Mouse (Mus musculus): Measurements from ENCODE around the gene Clstn2. TPM values are rescaled to one million over a fixed set of nuclear protein-coding genes. Genes with fewer than 3 reads are reported as not detected.
A peak's percentile ranks its signal among the peaks of the same experiment; 100 is the strongest.

Gene Clstn2
- total RNA-seq (2021) = 1 to 10 TPM; 3.8 to 4.3 TPM
- long read RNA-seq, experiment 1 = 0 reads
- long read RNA-seq, experiment 2 = 0 reads

- DNase-seq = peak; percentile 39
Measured at GRCm38 (mm10) chr9:98032573-98033272, at the start of gene Clstn2. Clstn2 (minus strand) TSS chr9:98033181.

DNA sequence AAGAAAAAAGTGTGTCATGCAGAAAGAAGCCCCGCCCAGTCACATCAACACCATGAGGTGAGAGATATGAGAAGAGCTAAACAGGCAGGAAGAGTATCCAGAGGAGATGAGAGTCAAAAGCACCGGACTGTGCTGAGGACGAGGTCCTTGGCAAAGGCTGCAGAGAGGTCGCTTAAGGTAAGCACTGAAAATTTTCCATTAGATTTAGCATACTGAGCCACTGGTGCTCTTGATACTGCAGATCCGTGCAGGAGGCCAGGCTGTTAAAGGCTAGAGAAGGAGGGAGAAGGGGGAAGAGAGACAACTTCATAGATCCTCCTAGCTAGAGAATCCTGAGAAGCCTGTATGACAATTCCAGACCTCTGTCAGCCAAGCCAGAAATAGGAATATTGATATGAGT lies 34.8 kb upstream of the Clstn2 start:
- DNase-seq = no peak

DNA sequence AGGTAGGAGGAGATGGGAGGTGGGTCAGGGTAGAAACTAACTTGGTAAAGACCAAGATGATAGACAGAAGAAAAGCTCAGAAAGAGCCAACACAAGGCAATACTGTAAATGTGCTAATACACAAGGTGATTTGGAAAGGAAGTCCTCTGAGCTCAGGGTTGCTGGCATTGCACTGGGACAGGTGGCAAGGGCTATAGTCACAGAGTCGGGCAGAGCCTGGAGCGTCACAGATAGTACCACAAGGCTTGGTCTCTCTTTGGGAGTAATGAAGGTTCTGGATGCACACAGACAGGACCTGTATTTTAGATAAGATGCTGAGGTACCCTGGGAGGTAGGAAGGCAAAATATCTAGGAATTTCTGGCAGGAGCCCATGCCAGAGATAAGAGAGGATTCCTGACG lies 28.7 kb upstream of the Clstn2 start:
- no peak for DNase-seq

- no peak for DNase-seq
Measured at GRCm38 (mm10) chr9:98057291-98057690, 24.3 kb upstream of the Clstn2 start.

- no peak for DNase-seq
Measured at GRCm38 (mm10) chr9:98051343-98051742, 18.4 kb upstream of the Clstn2 start.

- DNase-seq = no peak
Measured at GRCm38 (mm10) chr9:98033273-98033855, 383 bp upstream of the Clstn2 start.

DNA sequence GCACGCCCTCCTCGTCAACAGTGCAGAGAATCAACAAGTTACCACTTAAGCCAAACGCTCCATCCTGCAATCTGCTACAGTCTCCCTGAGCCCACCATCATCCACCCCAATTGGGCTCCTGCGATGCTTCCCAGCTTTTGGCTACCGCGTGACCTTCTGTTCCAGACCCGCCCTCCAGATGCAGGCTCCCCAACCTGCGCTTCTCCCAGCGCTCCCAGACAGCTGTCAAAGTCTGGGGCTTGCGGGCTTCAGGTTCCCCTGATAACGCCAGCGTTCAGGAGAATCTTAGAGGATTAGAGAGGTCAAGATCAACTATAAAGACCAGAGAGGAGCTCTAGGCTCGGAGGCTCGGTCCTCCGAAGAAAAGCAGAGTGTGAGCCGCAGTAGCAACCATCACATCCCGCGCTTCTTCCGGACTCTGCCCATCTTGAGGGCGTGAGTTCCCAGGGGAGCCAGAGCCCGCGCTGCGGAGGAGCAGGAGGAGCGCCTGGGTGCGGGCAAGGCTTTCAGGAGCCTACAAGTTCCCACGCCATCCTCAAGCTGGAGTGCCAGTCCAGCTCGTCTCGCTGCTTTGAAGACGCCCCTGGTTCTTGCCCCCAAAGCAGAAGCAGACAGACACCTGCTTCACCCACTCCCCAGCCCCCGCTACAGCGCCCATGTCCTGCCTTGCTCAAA lies 946 bp downstream of the Clstn2 start:
- no peak for DNase-seq

DNA sequence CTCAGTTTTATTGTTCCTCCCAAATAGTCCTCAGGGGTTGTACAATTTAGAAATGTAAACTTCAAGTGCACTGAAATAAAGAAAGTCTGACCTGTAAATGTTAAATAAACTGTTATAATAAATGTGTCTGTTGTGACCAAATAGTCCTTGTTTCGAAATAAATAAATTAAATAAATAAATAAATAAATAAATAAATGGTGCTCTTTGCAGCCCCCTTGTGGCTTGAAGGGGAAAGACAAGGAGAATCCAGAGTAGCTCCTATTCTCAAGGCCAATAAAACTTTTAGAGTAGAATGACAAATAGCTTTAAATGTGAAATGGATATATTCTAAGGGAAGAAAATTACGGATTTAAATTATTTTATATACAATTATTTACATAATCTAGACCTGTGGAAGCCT lies 2.3 kb downstream of the Clstn2 start:
- DNase-seq = no peak

GRCm38 (mm10) chr9:98025548-98025947 lies 7.4 kb downstream of the Clstn2 start:
- DNase-seq = no peak

DNA sequence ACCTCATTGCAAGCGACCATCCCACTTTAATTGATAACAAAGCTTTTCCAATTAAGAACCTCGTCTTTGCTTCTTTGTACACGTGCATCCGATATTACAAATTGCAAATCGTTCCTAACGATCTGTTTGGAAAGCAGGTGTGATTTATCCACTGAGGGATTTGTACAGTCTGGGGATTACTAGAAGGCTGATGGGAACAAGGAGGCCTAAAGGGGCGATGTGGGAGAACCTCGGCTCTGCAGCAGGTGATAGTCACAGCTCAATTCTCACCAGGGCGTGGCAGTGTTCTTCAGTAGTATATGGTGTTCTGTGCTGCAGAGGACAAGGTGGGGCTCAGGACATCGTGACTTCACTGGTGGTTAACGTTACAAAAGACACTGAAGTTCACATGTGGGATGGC lies 9.9 kb downstream of the Clstn2 start:
- DNase-seq = no peak

DNA sequence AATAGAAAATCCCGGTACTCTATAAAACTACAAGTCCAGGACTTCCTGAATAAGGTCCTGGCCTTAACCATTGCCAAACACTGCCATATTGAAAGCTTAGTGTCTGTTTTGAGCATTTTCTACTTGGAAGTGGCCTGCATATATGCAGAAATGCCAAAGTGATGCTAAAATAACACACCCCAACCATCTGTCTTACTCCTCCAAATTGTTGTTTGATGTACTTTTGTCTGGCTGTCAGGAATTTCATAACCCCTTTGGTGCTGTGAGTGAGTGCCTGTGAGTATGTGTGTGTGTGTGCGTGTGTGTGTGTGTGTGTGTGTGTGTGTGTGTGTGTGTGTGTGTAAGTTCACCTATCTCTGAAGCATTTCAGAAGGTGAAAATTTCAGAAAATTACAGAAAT lies 13.1 kb downstream of the Clstn2 start:
- no peak for DNase-seq

DNA sequence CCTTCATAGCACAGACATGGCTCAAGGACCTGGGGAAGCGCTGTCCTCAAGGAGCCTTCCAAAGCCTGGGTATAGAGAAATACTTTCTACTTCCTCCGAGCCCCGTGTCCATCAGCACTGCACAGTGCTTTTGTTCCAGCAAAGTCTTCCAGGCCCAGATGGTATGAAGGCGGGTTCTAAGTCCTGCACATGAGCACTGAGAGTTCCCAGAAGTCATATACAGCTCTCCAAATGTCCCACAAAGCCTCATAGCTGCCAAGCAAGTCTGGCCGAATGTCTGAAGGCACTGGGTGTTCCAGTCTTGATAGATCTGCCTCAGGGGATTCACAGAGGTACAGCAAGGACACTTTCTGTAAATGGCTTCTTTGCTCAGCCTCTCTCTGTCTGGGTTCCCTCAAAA lies 14.3 kb downstream of the Clstn2 start:
- DNase-seq = no peak

DNA sequence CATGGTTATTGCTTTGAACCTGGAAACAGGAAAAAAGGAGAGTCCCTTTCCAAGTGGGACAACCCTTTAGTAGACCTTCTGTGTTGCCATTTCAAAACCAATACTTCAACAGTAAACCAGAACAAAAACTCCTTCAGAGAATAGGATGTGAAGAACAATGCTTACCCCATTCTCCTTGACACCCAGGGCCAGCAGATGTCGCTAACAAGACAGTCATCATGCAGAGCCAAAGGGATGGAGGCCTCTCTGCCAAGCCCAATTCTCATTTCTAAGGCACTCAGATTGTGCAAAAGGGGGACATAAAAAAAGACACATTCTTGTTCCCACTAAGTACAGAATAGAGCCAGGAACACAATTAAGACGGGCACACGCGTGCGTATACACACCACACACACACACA lies 16.4 kb downstream of the Clstn2 start:
- DNase-seq = no peak

DNA sequence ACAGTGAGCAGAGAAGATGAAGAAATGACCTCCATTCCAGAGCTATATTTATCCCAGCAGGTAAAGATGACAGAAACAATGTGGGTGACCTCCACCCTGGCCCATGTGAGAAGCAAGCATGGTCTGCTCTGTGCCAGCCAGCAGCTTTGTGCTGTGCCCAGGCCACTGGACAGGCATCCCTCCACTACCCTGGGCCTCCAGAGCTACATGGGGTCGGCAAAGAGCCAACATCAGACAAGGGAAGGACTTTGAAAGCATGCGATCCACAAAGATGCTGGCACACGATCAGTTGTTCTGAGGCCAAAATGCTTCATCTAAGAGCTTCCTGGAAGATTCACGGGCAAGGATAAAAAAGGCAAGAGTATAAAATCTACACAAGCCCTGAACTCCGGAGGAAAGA lies 36.6 kb downstream of the Clstn2 start:
- peak; percentile 8 for DNase-seq

DNA sequence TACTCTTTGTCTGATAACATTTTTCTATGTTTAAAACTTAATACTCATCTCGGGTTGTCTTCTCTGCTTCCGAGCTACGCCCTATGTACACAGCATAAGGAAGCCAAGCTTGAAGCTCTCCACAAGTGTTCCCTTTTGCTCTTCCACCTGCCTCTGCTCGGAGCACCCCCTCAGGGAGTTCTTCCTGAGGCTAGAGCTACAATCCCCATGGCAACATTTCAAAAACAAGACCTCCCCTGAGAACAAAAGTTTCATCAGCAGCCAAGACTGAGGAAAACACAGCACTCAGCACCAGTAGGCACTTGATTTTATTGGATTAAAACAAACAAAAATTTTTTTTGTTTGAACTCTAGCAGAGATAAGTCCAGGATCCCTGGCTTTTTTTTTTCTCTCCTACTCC lies 37.3 kb downstream of the Clstn2 start:
- no peak for DNase-seq

GRCm38 (mm10) chr9:97992131-97992530 lies 40.9 kb downstream of the Clstn2 start:
- no peak for DNase-seq

- no peak for DNase-seq
Measured at GRCm38 (mm10) chr9:97977339-97977738, 55.6 kb downstream of the Clstn2 start.

DNA sequence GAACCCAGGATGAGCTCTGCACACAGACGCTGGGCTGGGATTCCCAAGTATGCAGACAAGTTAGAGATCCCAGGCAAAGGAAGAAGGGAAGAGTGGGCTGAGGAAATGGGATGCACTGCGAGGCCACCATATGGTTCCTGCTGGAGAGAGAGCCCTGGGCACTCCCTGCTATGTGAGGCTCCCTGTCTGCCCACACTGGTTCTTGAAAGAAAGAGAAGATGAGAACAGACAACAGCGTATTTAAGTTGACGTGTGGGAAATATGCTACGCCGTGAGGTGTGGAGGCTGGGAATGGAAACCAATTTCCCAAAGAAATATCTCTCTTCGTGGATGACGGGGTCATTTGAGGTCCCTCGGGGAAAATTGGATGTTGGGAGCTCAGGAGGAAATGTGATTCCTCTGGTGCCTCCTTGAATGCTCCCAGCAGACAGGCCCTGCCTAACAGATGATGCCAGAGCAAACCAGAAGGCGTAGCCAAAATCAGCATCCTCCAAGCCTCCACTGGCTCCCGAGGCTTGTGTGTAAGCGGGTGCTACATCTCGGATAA lies 58.1 kb downstream of the Clstn2 start:
- DNase-seq = no peak

DNA sequence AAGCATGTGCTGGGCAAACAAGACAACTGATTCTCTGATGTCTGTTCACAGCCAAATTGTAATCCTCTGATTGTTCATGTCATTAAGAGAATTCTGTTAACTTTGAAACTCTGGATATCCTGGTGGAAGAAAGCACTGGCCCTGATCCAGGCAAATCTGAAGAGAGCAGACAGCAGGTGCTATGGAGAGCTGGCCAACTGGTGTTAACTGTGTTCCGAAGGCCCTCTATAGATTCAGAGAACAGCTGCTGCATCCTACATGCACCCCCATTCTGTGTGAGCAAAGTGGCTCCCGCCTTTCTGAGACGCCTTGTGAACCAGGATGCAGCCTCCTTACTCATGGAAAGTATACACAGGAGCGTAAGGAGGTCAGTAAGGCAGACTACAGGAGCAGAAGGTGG lies 66.3 kb downstream of the Clstn2 start:
- no peak for DNase-seq

DNA sequence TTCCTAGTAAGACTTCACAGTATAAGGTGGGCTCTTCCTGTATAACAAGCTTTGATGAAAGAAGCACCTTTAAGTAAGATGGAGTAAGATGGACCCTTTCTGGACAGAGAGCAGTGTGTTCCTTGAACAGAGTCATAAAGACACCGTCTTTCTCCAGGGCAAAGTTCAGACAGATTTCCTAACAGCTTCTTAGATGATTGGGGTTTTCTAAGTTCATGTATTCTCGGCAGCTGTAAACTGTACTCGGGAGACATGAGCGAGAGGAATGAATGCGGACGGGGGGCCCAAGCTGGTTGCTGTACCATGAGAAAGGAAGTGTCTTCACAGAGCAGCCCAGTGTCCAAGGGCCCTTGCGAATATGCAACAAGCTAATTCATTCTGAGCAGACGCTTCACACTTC lies 75.5 kb downstream of the Clstn2 start:
- DNase-seq = no peak

DNA sequence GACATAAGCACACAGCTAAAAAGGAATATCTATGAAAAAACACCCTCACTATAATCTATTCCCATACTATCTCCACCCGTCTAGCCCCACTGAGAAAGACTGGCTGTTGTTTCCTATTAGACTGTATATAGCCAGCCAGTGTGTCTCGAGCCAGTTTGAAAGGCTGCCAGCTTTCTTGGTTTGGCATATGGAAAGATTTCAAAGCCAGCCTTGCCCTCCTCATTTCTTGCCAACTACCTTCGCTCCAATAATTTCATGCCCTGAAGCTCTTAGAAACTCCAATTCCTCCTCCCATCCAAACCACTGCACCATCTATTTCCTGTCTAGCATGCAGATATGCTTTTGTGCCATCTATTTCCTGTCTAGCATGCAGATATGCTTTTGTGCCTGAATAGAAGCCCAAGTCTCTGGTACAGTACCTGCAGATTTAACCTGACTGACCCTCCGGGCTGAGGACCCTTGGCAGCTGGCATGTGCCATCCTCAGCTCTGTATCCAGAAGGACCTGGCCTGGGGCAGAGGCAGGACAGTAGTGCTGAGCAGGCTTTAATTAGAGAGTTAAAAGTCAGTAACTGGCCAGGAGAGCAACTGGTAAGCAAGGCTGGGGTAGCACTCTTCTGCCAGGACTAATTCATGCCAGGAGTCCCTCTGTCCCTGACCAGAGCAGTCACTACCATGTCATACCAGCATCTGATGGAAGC lies 76.4 kb downstream of the Clstn2 start:
- no peak for DNase-seq

- no peak for DNase-seq
Measured at GRCm38 (mm10) chr9:97953746-97954359, 79.1 kb downstream of the Clstn2 start.
